Mouse (Mus musculus) midbrain, embryonic 12.5 days (tissue): Measurements from ENCODE around the gene Asb1. TPM values are rescaled to one million over a fixed set of nuclear protein-coding genes. Genes with fewer than 3 reads are reported as not detected.

Experiments used
- polyA plus RNA-seq: library from polyadenylated mRNA; unstranded; fragments of >200 nt; fragmentation: Nextera tagmentation; extraction: Ambion mirVana; gene quantifications from 2 replicates; pipeline ENCODE4 v1.2.1, GENCODE M21; 2016

Asb1 gene
- polyA plus RNA-seq, 1 experiment from 2014 or later: 13.2 TPM

Other genes starting within 250 kb of the Asb1 start
- 11.6 and 12.1 TPM in 2 replicates for gene Scly, start 242.2 kb upstream of the Asb1 start, polyA plus RNA-seq
- 0.08 and 0.09 TPM in 2 replicates for gene Espnl, start 218.5 kb upstream of the Asb1 start, polyA plus RNA-seq
- 0.11 TPM in 1 of 2 replicates, not detected in the other for gene Klhl30, start 189.5 kb upstream of the Asb1 start, polyA plus RNA-seq
- 0.48 and 0.59 TPM in 2 replicates for gene Erfe, start 174.1 kb upstream of the Asb1 start, polyA plus RNA-seq
- 153 and 155 TPM in 2 replicates for gene Ilkap, start 141.7 kb upstream of the Asb1 start, polyA plus RNA-seq
- 432 and 455 TPM in 2 replicates for gene Hes6, start 126.5 kb upstream of the Asb1 start, polyA plus RNA-seq
- 3.2 TPM in 2 replicates for gene Per2, start 81.2 kb upstream of the Asb1 start, polyA plus RNA-seq
- gene Traf3ip1, start 45.9 kb upstream of the Asb1 start, polyA plus RNA-seq: 12.1 and 12.6 TPM in 2 replicates